Mouse (Mus musculus): ENCODE measurements around the gene Pde4d.

Pde4d gene

GRCm38 (mm10) chr13:109508472-109508871 lies 1058.7 kb downstream of the Pde4d start:
- DNase-seq (ENCODE audit: low spot score): no peak

GRCm38 (mm10) chr13:109518194-109518593 lies 1068.4 kb downstream of the Pde4d start:
- no peak for DNase-seq (ENCODE audit: low spot score)

GRCm38 (mm10) chr13:109519485-109519884 lies 1069.7 kb downstream of the Pde4d start:
- DNase-seq (ENCODE audit: low spot score): no peak

- no peak for DNase-seq (ENCODE audit: low spot score)
Observed at GRCm38 (mm10) chr13:109519966-109520646, 1070.4 kb downstream of the Pde4d start.

GRCm38 (mm10) chr13:109533838-109534523 lies 1084.2 kb downstream of the Pde4d start:
- no peak for DNase-seq (ENCODE audit: low spot score)

GRCm38 (mm10) chr13:109534709-109535284 lies 1085.0 kb downstream of the Pde4d start:
- no peak for DNase-seq (ENCODE audit: low spot score)

GRCm38 (mm10) chr13:109536636-109537035 lies 1086.9 kb downstream of the Pde4d start:
- no peak for DNase-seq (ENCODE audit: low spot score)

GRCm38 (mm10) chr13:109539371-109539770 lies 1089.6 kb downstream of the Pde4d start:
- no peak for DNase-seq (ENCODE audit: low spot score)

- DNase-seq (ENCODE audit: low spot score): no peak
Observed at GRCm38 (mm10) chr13:109544646-109545045, 1094.9 kb downstream of the Pde4d start.

GRCm38 (mm10) chr13:109546337-109546736 lies 1096.6 kb downstream of the Pde4d start:
- no peak for DNase-seq (ENCODE audit: low spot score)

GRCm38 (mm10) chr13:109547006-109547587 lies 1097.3 kb downstream of the Pde4d start:
- no peak for DNase-seq (ENCODE audit: low spot score)

- DNase-seq (ENCODE audit: low spot score): peak; percentile 77
Observed at GRCm38 (mm10) chr13:109547700-109548099, 1098.0 kb downstream of the Pde4d start.

- DNase-seq (ENCODE audit: low spot score): no peak
Observed at GRCm38 (mm10) chr13:109548263-109548662, 1098.5 kb downstream of the Pde4d start.

GRCm38 (mm10) chr13:109548771-109549555 lies 1099.2 kb downstream of the Pde4d start:
- DNase-seq (ENCODE audit: low spot score): no peak

GRCm38 (mm10) chr13:109551836-109552235 lies 1102.1 kb downstream of the Pde4d start:
- no peak for DNase-seq (ENCODE audit: low spot score)

GRCm38 (mm10) chr13:109555513-109555912 lies 1105.8 kb downstream of the Pde4d start:
- no peak for DNase-seq (ENCODE audit: low spot score)

GRCm38 (mm10) chr13:109556853-109557252 lies 1107.1 kb downstream of the Pde4d start:
- no peak for DNase-seq (ENCODE audit: low spot score)

GRCm38 (mm10) chr13:109558341-109559257 lies 1108.9 kb downstream of the Pde4d start:
- DNase-seq (ENCODE audit: low spot score): peak; percentile 43

- DNase-seq (ENCODE audit: low spot score): no peak
Observed at GRCm38 (mm10) chr13:109560261-109560660, 1110.5 kb downstream of the Pde4d start.

- DNase-seq (ENCODE audit: low spot score): no peak
Observed at GRCm38 (mm10) chr13:109568638-109569468, 1119.1 kb downstream of the Pde4d start.

All from urinary bladder, postnatal 14 days (tissue).